Comparison of ENCODE assay signal across 8 mouse cellular contexts in genomic region chr6:7844412-7844801, GRCm38 (mm10). TPM values are rescaled to one million over a fixed set of nuclear protein-coding genes. Genes with fewer than 3 reads are reported as not detected.
DNase-seq lines count a peak whose midpoint lies in the region; ATAC-seq lines count a peak whose summit lies in the region.

No protein-coding gene starts in this region.

- ATAC-seq in embryonic facial prominence, embryonic 14.5 days (ENCODE audit: low read depth) = peak; percentile 99
- ATAC-seq in kidney, embryonic 14.5 days (ENCODE audit: low FRiP score, low TSS enrichment) = peak; percentile 100
- ATAC-seq in limb, embryonic 15.5 days (ENCODE audit: insufficient number of reproducible peaks, low FRiP score, low TSS enrichment, low read depth) = peak; percentile 99

- H3K9me3 ChIP-seq in embryonic facial prominence, embryonic 14.5 days (ENCODE audit: control insufficient read depth, low read length) = no peaks in the 10 kb centered on the region
- H3K9me3 ChIP-seq in kidney, embryonic 14.5 days (ENCODE audit: control insufficient read depth, low read length) = no peaks in the 10 kb centered on the region
- H3K9me3 ChIP-seq in limb, embryonic 15.5 days = no peaks in the 10 kb centered on the region

- peak overlapping the region; percentile 95 for H3K9ac ChIP-seq in embryonic facial prominence, embryonic 14.5 days (ENCODE audit: low read depth, low read length)
- H3K9ac ChIP-seq in kidney, embryonic 14.5 days (ENCODE audit: low read depth, low read length) = peak overlapping the region; percentile 87
- H3K9ac ChIP-seq in limb, embryonic 15.5 days = peak overlapping the region; percentile 89

- peak overlapping the region; percentile 87 for H3K4me3 ChIP-seq in embryonic facial prominence, embryonic 14.5 days (ENCODE audit: low read depth, low read length)
- H3K4me3 ChIP-seq in kidney, embryonic 14.5 days (ENCODE audit: low read length) = peak overlapping the region; percentile 82
- peak overlapping the region; percentile 86 for H3K4me3 ChIP-seq in limb, embryonic 15.5 days

- H3K4me1 ChIP-seq in embryonic facial prominence, embryonic 14.5 days (ENCODE audit: control insufficient read depth, insufficient read depth, low read length) = peaks cover 12% of the 10 kb centered on the region; the same call in 1 of the 2 replicates
- peaks cover 4% of the 10 kb centered on the region; the same call in 1 of the 2 replicates for H3K4me1 ChIP-seq in kidney, embryonic 14.5 days (ENCODE audit: control insufficient read depth, insufficient read depth, low read length)
- H3K4me1 ChIP-seq in limb, embryonic 15.5 days = peaks cover 7% of the 10 kb centered on the region

- H3K27ac ChIP-seq in embryonic facial prominence, embryonic 14.5 days (replicated peaks; ENCODE audit: low read depth, low read length) = peak overlapping the region; percentile 94
- no peak overlapping the region for H3K27ac ChIP-seq in kidney, embryonic 14.5 days (ENCODE audit: low read depth, low read length)
- peak overlapping the region; percentile 96 for H3K27ac ChIP-seq in limb, embryonic 15.5 days

- H3K4me2 ChIP-seq in embryonic facial prominence, embryonic 14.5 days (ENCODE audit: low read depth, low read length) = peak overlapping the region; percentile 64
- peak overlapping the region; percentile 42 for H3K4me2 ChIP-seq in kidney, embryonic 14.5 days (replicated peaks; ENCODE audit: low read depth, low read length)
- peak overlapping the region; percentile 58 for H3K4me2 ChIP-seq in limb, embryonic 15.5 days

- WGBS in embryonic facial prominence, embryonic 14.5 days = 1% methylated on average over 21 of the region's 33 CpGs
- WGBS in kidney, embryonic 14.5 days = under 1% methylated on average over 25 of the region's 33 CpGs
- 2% methylated on average over 33 of the region's 33 CpGs for WGBS in limb, embryonic 15.5 days

- peak; percentile 96 for DNase-seq in 3T3-L1 (ENCODE audit: low read depth, low spot score)
- DNase-seq in adrenal gland, postnatal 4 days (ENCODE audit: low spot score in 2 of 2) = peak; percentile 89 to 95
- DNase-seq in embryonic facial prominence, embryonic 14.5 days (ENCODE audit: low spot score) = peak; percentile 98
- peak; percentile 96 to 97 for DNase-seq in heart, adult 9 months (ENCODE audit: low spot score in 2 of 2)
- peak; percentile 95 to 99 for DNase-seq in monocyte, adult 2 months (ENCODE audit: low read depth in 1 of 2, low spot score in 2 of 2)
- peak; percentile 98 to 100 for DNase-seq in spleen, postnatal 36 days (ENCODE audit: low spot score in 2 of 2)

- H3K36me3 ChIP-seq in embryonic facial prominence, embryonic 14.5 days (ENCODE audit: control insufficient read depth, insufficient read depth, low read length) = no peaks in the 10 kb centered on the region
- H3K36me3 ChIP-seq in kidney, embryonic 14.5 days (ENCODE audit: control insufficient read depth, insufficient read depth, low read length) = no peaks in the 10 kb centered on the region
- H3K36me3 ChIP-seq in limb, embryonic 15.5 days = no peaks in the 10 kb centered on the region

- no peaks in the 10 kb centered on the region for H3K27me3 ChIP-seq in embryonic facial prominence, embryonic 14.5 days (replicated peaks; ENCODE audit: control insufficient read depth, insufficient read depth, low read length)
- no peaks in the 10 kb centered on the region for H3K27me3 ChIP-seq in kidney, embryonic 14.5 days (ENCODE audit: control insufficient read depth, insufficient read depth, low read length)
- no peaks in the 10 kb centered on the region for H3K27me3 ChIP-seq in limb, embryonic 15.5 days

RNA-seq across cellular contexts. Expression of gene C1galt1, which starts 0.2 kb away (rescaled TPM):
- 10 to 100 TPM; 22.3 to 24.6 TPM for total RNA-seq in adrenal gland, postnatal 4 days (2021)
- 6.1 and 6.8 TPM in 2 replicates for polyA plus RNA-seq in embryonic facial prominence, embryonic 14.5 days (2014; fragmentation: Nextera tagmentation; extraction: Ambion mirVana)
- 4.2 and 5.3 TPM in 2 replicates for polyA plus RNA-seq in kidney, embryonic 14.5 days (2014; fragmentation: Nextera tagmentation; extraction: Ambion mirVana)
- polyA plus RNA-seq in limb, embryonic 15.5 days (2015; fragmentation: Nextera tagmentation; extraction: Ambion mirVana) = 2.3 and 2.5 TPM in 2 replicates
